Comparison of ENCODE assay signal across 14 mouse cellular contexts in genomic region chr2:118760311-118761025, GRCm38 (mm10). TPM values are rescaled to one million over a fixed set of nuclear protein-coding genes. Genes with fewer than 3 reads are reported as not detected.
DNase-seq lines count a peak whose midpoint lies in the region; ATAC-seq and TF ChIP-seq lines count a peak whose summit lies in the region.
"Had no signal": no experiment of that assay in that cellular context is flagged by ENCODE, and none has a peak within 500 bp of the region (broad histone marks: within the 10 kb centered on the region; RNA-seq: fewer than 3 reads in every experiment).

No protein-coding gene starts in this region.

- peak overlapping the region; percentile 18; the same call in 1 of the 2 replicates for H3K9ac ChIP-seq in heart, embryonic 15.5 days
- peak overlapping the region; percentile 42; the same call in 1 of the 2 replicates for H3K9ac ChIP-seq in midbrain, embryonic 13.5 days (replicated peaks)
- H3K9ac ChIP-seq in midbrain, postnatal 0 days (replicated peaks; ENCODE audit: low read length, poor library complexity, severe bottlenecking) = no peak overlapping the region
- 0 out of 2 replicates have a peak overlapping the region, but pooled peaks have one; percentile 27 for H3K9ac ChIP-seq in stomach, postnatal 0 days (ENCODE audit: low read length)

- peaks cover 54% of the 10 kb centered on the region for H3K4me1 ChIP-seq in heart, embryonic 15.5 days (replicated peaks)
- peaks cover 49% of the 10 kb centered on the region for H3K4me1 ChIP-seq in midbrain, embryonic 13.5 days (replicated peaks)
- H3K4me1 ChIP-seq in midbrain, postnatal 0 days (ENCODE audit: insufficient read depth, low read length) = peaks cover 8% of the 10 kb centered on the region
- peaks cover 16% of the 10 kb centered on the region for H3K4me1 ChIP-seq in stomach, postnatal 0 days (replicated peaks; ENCODE audit: control insufficient read depth, insufficient read depth)

- TF ChIP-seq EP300 in stomach, postnatal 0 days (optimal IDR thresholded peaks at IDR 0.05) = no peak

- ATAC-seq in heart, embryonic 15.5 days (replicated peaks; ENCODE audit: insufficient number of reproducible peaks, insufficient read depth, low FRiP score, low read depth) = no peak
- ATAC-seq in midbrain, embryonic 13.5 days = no peak
- ATAC-seq in midbrain, postnatal 0 days (ENCODE audit: low FRiP score) = no peak
- ATAC-seq in stomach, postnatal 0 days (ENCODE audit: low FRiP score, low TSS enrichment) = no peak

- no peak for TF ChIP-seq CTCF in midbrain, postnatal 0 days (IDR thresholded peaks at IDR 0.05)
- TF ChIP-seq CTCF in stomach, postnatal 0 days (IDR thresholded peaks at IDR 0.05; ENCODE audit: low read depth) = no peak

- WGBS in heart, embryonic 15.5 days = 83% methylated on average over 11 of the region's 11 CpGs
- 85% methylated on average over 11 of the region's 11 CpGs for WGBS in midbrain, embryonic 13.5 days
- 85% methylated on average over 11 of the region's 11 CpGs for WGBS in midbrain, postnatal 0 days
- WGBS in stomach, postnatal 0 days = 84% methylated on average over 11 of the region's 11 CpGs

- H3K36me3 ChIP-seq in heart, embryonic 15.5 days = 0 out of 2 replicates have a peak, but pooled peaks cover 11% of the 10 kb centered on the region
- no peaks in the 10 kb centered on the region for H3K36me3 ChIP-seq in midbrain, embryonic 13.5 days
- H3K36me3 ChIP-seq in midbrain, postnatal 0 days (ENCODE audit: insufficient read depth, low read length) = no peaks in the 10 kb centered on the region
- H3K36me3 ChIP-seq in stomach, postnatal 0 days (ENCODE audit: control insufficient read depth, insufficient read depth, low read length) = peaks cover 3% of the 10 kb centered on the region; the same call in 1 of the 2 replicates

- H3K27me3 ChIP-seq in heart, embryonic 15.5 days = 0 out of 2 replicates have a peak, but pooled peaks cover 6% of the 10 kb centered on the region
- H3K27me3 ChIP-seq in midbrain, embryonic 13.5 days = peaks cover 14% of the 10 kb centered on the region; the same call in 1 of the 2 replicates
- no peaks in the 10 kb centered on the region for H3K27me3 ChIP-seq in midbrain, postnatal 0 days (ENCODE audit: insufficient read depth, low read length)
- no peaks in the 10 kb centered on the region for H3K27me3 ChIP-seq in stomach, postnatal 0 days (ENCODE audit: control insufficient read depth, insufficient read depth, low read length)

- H3K4me3 ChIP-seq in heart, embryonic 15.5 days = no peak overlapping the region
- H3K4me3 ChIP-seq in midbrain, embryonic 13.5 days (replicated peaks) = no peak overlapping the region
- no peak overlapping the region for H3K4me3 ChIP-seq in midbrain, postnatal 0 days (ENCODE audit: low read depth, low read length)
- no peak overlapping the region for H3K4me3 ChIP-seq in stomach, postnatal 0 days (ENCODE audit: low read depth, low read length)
- H3K4me3 ChIP-seq: erythroblast, embryonic 14.5 days had no signal

- intact Hi-C loops in heart, postnatal 25 days (cut with DNase I) = loop anchor here (1.0 kb wide), 1 partner anchor 15 kb away; the partner anchor contains the start of gene Inafm2

- H3K4me2 ChIP-seq in heart, embryonic 15.5 days = no peak overlapping the region
- H3K4me2 ChIP-seq in midbrain, embryonic 13.5 days (replicated peaks) = no peak overlapping the region
- no peak overlapping the region for H3K4me2 ChIP-seq in midbrain, postnatal 0 days (ENCODE audit: low read depth, low read length, poor library complexity, severe bottlenecking)
- H3K4me2 ChIP-seq in stomach, postnatal 0 days (replicated peaks; ENCODE audit: low read depth) = no peak overlapping the region

- no peaks in the 10 kb centered on the region for H3K9me3 ChIP-seq in heart, embryonic 15.5 days (replicated peaks)
- H3K9me3 ChIP-seq in midbrain, embryonic 13.5 days = no peaks in the 10 kb centered on the region
- H3K9me3 ChIP-seq in midbrain, postnatal 0 days (ENCODE audit: low read length) = no peaks in the 10 kb centered on the region
- no peaks in the 10 kb centered on the region for H3K9me3 ChIP-seq in stomach, postnatal 0 days (ENCODE audit: control insufficient read depth, low read length)

- peak; percentile 38 for DNase-seq in adrenal gland, adult 2 months
- DNase-seq in adrenal gland, postnatal 4 days (ENCODE audit: low spot score in 2 of 2) = no peak
- DNase-seq in heart, postnatal 25 days (ENCODE audit: low spot score) = no peak
- no peak for DNase-seq in midbrain, postnatal 0 days (ENCODE audit: low spot score)
- DNase-seq in stomach, postnatal 0 days (ENCODE audit: low spot score) = peak; percentile 19
- DNase-seq in right cerebral cortex, adult 18-20 months = no peak
- DNase-seq: gastrocnemius, postnatal 14 days had no signal

- peak overlapping the region; percentile 96 for H3K27ac ChIP-seq in heart, embryonic 15.5 days
- H3K27ac ChIP-seq in midbrain, embryonic 13.5 days = 0 out of 2 replicates have a peak overlapping the region, but pooled peaks have one; percentile 97
- no peak overlapping the region for H3K27ac ChIP-seq in midbrain, postnatal 0 days (ENCODE audit: low read depth, low read length)
- no peak overlapping the region; the same call in 1 of the 2 replicates for H3K27ac ChIP-seq in stomach, postnatal 0 days (replicated peaks)

RNA-seq across cellular contexts. Expression of gene Ccdc9b, which starts 2.0 kb away (rescaled TPM):
- 10 to 100 TPM in 1 of 2 experiments, 1 to 10 TPM in 1; 3.3 to 13.9 TPM for total RNA-seq in adrenal gland, adult 2 months (2021)
- polyA plus RNA-seq in adrenal gland, adult 2 months (2012; rRNA removed) = 4.0 and 5.3 TPM in 2 replicates
- total RNA-seq in adrenal gland, postnatal 4 days (2021) = 1 to 10 TPM; 6.1 to 6.9 TPM
- polyA plus RNA-seq in heart, embryonic 15.5 days (2015; fragmentation: Nextera tagmentation; extraction: Ambion mirVana) = 2.4 and 3.0 TPM in 2 replicates
- 10 to 100 TPM; 23.0 to 24.2 TPM for total RNA-seq in heart, postnatal 25 days (2021)
- 1.7 and 2.1 TPM in 2 replicates for polyA plus RNA-seq in midbrain, embryonic 13.5 days (2015; fragmentation: Nextera tagmentation; extraction: Ambion mirVana)
- 1.5 and 3.4 TPM in 2 replicates for total RNA-seq in midbrain, postnatal 0 days (2014; rRNA removed)
- 0.74 and 0.79 TPM in 2 replicates for polyA plus RNA-seq in midbrain, postnatal 0 days (2015; fragmentation: Nextera tagmentation; extraction: Ambion mirVana)
- 2.9 TPM in 2 replicates for polyA plus RNA-seq in stomach, postnatal 0 days (2015; fragmentation: Nextera tagmentation; extraction: Ambion mirVana)
- polyA plus RNA-seq: erythroblast, embryonic 14.5 days had no signal

RNA-seq across cellular contexts. Expression of gene Phgr1, which starts 12.1 kb away (rescaled TPM):
- total RNA-seq in adrenal gland, adult 2 months (2021) = not detected
- 0.83 TPM in 1 of 2 replicates, not detected in the other for polyA plus RNA-seq in adrenal gland, adult 2 months (2012; rRNA removed)
- not detected for total RNA-seq in adrenal gland, postnatal 4 days (2021)
- polyA plus RNA-seq in heart, embryonic 15.5 days (2015; fragmentation: Nextera tagmentation; extraction: Ambion mirVana) = not detected in 2 replicates
- total RNA-seq in heart, postnatal 25 days (2021) = not detected
- not detected in 2 replicates for polyA plus RNA-seq in midbrain, embryonic 13.5 days (2015; fragmentation: Nextera tagmentation; extraction: Ambion mirVana)
- not detected in 2 replicates for total RNA-seq in midbrain, postnatal 0 days (2014; rRNA removed)
- not detected in 2 replicates for polyA plus RNA-seq in midbrain, postnatal 0 days (2015; fragmentation: Nextera tagmentation; extraction: Ambion mirVana)
- 165 and 184 TPM in 2 replicates for polyA plus RNA-seq in stomach, postnatal 0 days (2015; fragmentation: Nextera tagmentation; extraction: Ambion mirVana)
- total RNA-seq: ES-E14; gastrocnemius, postnatal 14 days; liver, adult 2 months had no signal
- polyA plus RNA-seq: erythroblast, embryonic 14.5 days; inflammation-experienced regulatory T-cells, adult 6 months; midbrain, embryonic 14.5 days had no signal

RNA-seq across cellular contexts. Expression of gene Inafm2, which starts 14.9 kb away (rescaled TPM):
- total RNA-seq in adrenal gland, adult 2 months (2021) = 10 to 100 TPM; 30.0 to 45.0 TPM
- polyA plus RNA-seq in adrenal gland, adult 2 months (2012; rRNA removed) = 22.1 and 31.3 TPM in 2 replicates
- total RNA-seq in adrenal gland, postnatal 4 days (2021) = 10 to 100 TPM; 27.8 to 30.8 TPM
- polyA plus RNA-seq in heart, embryonic 15.5 days (2015; fragmentation: Nextera tagmentation; extraction: Ambion mirVana) = 42.1 and 44.7 TPM in 2 replicates
- total RNA-seq in heart, postnatal 25 days (2021) = 10 to 100 TPM; 26.7 to 32.4 TPM
- polyA plus RNA-seq in midbrain, embryonic 13.5 days (2015; fragmentation: Nextera tagmentation; extraction: Ambion mirVana) = 24.6 and 25.8 TPM in 2 replicates
- total RNA-seq in midbrain, postnatal 0 days (2014; rRNA removed) = 13.5 and 17.4 TPM in 2 replicates
- 12.6 and 13.3 TPM in 2 replicates for polyA plus RNA-seq in midbrain, postnatal 0 days (2015; fragmentation: Nextera tagmentation; extraction: Ambion mirVana)
- 33.8 and 36.7 TPM in 2 replicates for polyA plus RNA-seq in stomach, postnatal 0 days (2015; fragmentation: Nextera tagmentation; extraction: Ambion mirVana)

RNA-seq across cellular contexts. Expression of gene Disp2, which starts 19.1 kb away (rescaled TPM):
- 10 to 100 TPM; 27.0 to 38.5 TPM for total RNA-seq in adrenal gland, adult 2 months (2021)
- 25.9 and 27.7 TPM in 2 replicates for polyA plus RNA-seq in adrenal gland, adult 2 months (2012; rRNA removed)
- total RNA-seq in adrenal gland, postnatal 4 days (2021) = 10 to 100 TPM; 53.4 to 54.0 TPM
- 0.20 and 0.96 TPM in 2 replicates for polyA plus RNA-seq in heart, embryonic 15.5 days (2015; fragmentation: Nextera tagmentation; extraction: Ambion mirVana)
- under 1 TPM in 1 of 2 experiments, not detected in 1; 0.03 TPM for total RNA-seq in heart, postnatal 25 days (2021)
- 32.7 and 35.8 TPM in 2 replicates for polyA plus RNA-seq in midbrain, embryonic 13.5 days (2015; fragmentation: Nextera tagmentation; extraction: Ambion mirVana)
- 180 and 201 TPM in 2 replicates for total RNA-seq in midbrain, postnatal 0 days (2014; rRNA removed)
- 68.7 and 72.6 TPM in 2 replicates for polyA plus RNA-seq in midbrain, postnatal 0 days (2015; fragmentation: Nextera tagmentation; extraction: Ambion mirVana)
- polyA plus RNA-seq in stomach, postnatal 0 days (2015; fragmentation: Nextera tagmentation; extraction: Ambion mirVana) = 1.0 and 1.1 TPM in 2 replicates
- polyA plus RNA-seq: erythroblast, embryonic 14.5 days; inflammation-experienced regulatory T-cells, adult 6 months had no signal

RNA-seq across cellular contexts. Expression of gene Plcb2, which starts 32.2 kb away (rescaled TPM):
- 1 to 10 TPM; 1.6 to 2.4 TPM for total RNA-seq in adrenal gland, adult 2 months (2021)
- polyA plus RNA-seq in adrenal gland, adult 2 months (2012; rRNA removed) = 0.97 and 1.4 TPM in 2 replicates
- total RNA-seq in adrenal gland, postnatal 4 days (2021) = 1 to 10 TPM; 2.2 to 2.7 TPM
- polyA plus RNA-seq in heart, embryonic 15.5 days (2015; fragmentation: Nextera tagmentation; extraction: Ambion mirVana) = 3.2 and 3.8 TPM in 2 replicates
- 1 to 10 TPM; 1.9 to 2.8 TPM for total RNA-seq in heart, postnatal 25 days (2021)
- 0.11 and 0.13 TPM in 2 replicates for polyA plus RNA-seq in midbrain, embryonic 13.5 days (2015; fragmentation: Nextera tagmentation; extraction: Ambion mirVana)
- total RNA-seq in midbrain, postnatal 0 days (2014; rRNA removed) = 0.52 and 2.4 TPM in 2 replicates
- polyA plus RNA-seq in midbrain, postnatal 0 days (2015; fragmentation: Nextera tagmentation; extraction: Ambion mirVana) = 0.53 and 0.63 TPM in 2 replicates
- polyA plus RNA-seq in stomach, postnatal 0 days (2015; fragmentation: Nextera tagmentation; extraction: Ambion mirVana) = 0.58 and 0.64 TPM in 2 replicates

Comparison
In these comparisons a context has a peak if more than half of its experiments do, and no peak if none do; other contexts are left out.
1. DNase-seq: peak in adrenal gland, adult 2 months (single experiment) and stomach, postnatal 0 days (single experiment); none in adrenal gland, postnatal 4 days (0 of 2), heart, postnatal 25 days (single experiment), midbrain, postnatal 0 days (single experiment) and right cerebral cortex, adult 18-20 months (single experiment).
2. H3K27ac ChIP-seq: peak in heart, embryonic 15.5 days (single experiment) and midbrain, embryonic 13.5 days (single experiment); none in midbrain, postnatal 0 days (single experiment) and stomach, postnatal 0 days (single experiment).
3. RNA of gene Phgr1, which starts 12.1 kb away (polyA plus RNA-seq): 165 to 184 TPM in stomach, postnatal 0 days; not detected in heart, embryonic 15.5 days, 0.83 TPM in adrenal gland, adult 2 months, not detected in midbrain, embryonic 13.5 days and not detected in midbrain, postnatal 0 days; every median in the first group is over 10 times any median in the second.